Mouse (Mus musculus): ENCODE results near the gene Myb.

Gene Myb

DNA sequence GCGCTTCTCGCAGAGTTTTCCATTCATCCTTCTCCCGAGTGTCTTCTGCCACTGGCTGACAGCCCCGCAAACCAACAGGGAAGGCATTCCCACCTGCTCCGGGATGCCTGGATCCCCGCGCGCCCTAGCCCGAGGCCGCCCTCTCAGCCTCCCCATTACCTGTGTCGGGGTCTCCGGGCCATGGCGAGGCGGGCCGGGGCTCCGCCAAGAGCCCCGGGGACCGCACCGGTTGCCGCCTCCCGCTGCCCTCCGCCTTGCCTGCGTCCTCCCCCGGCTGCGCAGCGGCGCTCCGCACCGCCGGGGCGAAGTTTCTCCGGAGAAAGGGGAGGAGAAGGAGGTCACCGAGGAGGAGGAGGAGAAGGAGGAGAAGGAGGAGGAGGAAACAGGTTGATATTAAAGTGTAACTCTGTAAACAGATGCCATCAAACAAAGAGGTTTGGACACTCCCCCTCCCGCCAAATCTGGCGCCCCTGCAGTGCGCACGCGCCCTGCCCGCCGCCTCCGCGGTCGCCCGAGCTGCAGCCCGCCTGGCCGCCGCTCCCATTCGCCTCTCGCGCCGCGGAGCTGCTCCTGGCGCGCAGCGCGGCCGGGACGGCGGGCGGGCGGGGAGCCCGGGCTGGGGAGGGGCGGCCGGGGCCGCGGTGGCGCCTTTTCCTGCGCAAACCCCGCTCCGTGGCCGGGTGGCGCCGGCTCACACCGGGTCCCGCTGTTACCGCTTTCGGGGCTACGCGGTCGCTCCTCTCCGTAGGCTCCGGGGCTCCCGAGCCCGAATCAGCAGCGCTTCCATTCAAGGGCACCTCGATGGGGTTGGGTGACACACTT, at the start of gene Myb:
Gene Myb, minus strand, starts transcription at position 448 of the 822 bp plus-strand sequence.
- peak; percentile 74 to 76 for DNase-seq (ENCODE audit: low spot score in 2 of 2)

DNA sequence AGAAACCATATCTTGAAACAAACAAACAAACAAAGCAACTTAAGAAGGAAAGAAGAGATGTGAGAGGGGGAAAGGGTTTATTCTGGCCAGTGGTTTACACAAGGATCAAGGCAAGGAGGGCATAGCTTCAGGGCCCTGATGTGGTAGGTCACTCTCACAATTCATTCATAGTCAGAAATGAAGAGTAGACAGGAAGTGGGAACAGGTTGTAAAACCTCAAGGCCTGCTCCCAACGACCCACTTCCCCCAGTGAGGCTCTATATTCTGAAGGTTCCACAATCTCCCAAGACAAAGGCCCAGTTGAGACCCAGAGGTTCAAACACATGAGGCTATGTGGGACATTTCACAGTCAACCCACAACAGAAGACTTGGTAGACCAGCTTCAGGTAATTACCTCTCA, 46.6 kb upstream of the Myb start:
- no peak for DNase-seq (ENCODE audit: low spot score in 2 of 2)

DNA sequence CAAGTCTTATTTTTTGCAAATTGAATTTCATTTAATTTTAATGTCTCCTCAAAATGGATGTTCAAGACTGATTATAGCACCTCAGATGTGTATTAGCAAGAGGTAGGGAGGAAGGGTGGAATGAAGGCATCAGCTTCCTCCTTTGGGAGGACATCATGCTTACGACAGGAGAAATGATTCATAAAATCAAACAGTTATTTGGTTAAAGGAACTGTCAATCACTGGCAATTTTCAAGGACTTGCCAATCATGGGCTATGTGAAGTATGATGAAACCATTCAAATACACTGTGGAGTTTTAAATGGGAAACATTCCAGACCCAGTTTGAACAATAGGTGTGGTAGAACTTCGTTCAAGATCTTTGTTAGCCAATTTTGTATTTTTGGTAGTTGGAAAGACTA, 45.4 kb upstream of the Myb start:
- DNase-seq (ENCODE audit: low spot score in 2 of 2), result no peak

DNA sequence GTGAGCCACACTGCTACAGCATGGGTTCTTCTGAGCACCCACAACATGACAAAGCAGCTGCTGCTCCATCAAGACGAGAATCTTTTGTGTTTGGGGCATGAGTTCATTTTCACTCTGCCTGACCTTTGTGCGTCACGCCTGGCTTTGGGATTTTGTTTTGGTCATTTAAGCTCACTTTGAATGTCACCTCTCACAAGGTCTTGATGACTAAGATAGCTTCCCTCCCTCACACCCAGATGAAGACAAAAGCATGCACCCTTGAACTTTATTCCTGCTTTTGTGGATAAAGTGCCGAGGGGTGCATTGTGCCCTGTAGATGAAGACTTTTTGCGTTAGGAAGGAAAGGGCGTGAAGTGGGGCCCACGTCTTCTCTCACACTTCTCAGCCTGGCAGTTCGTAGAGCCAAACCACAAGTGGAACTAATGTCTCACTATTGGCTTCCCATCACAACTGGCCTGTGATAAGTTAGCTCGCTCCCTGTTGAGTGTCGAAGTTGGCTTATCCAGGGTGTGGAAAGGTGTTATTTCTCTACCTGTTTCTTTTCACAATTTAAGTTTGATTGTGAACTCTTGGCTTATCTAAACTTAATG, 43.8 kb upstream of the Myb start:
- DNase-seq (ENCODE audit: low spot score in 2 of 2), result no peak

DNA sequence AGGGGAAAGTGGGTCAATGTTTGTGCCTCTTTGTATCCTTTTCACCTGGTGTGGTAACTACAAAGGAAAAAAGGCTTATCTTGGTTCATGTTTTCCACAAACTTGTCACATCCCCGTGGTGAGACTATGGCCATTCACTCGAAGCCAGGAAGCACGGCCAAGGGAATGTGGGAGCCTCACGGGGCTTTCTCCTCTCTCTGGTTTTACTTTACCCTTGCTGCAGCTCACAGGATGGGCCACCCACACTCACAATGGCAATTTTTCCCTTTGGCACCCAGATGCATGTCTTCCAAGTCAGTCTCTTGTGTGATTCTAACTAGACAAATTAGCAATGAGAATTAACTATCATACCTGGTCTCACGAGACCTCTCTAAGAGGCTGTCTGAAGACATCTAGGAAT, 43.1 kb upstream of the Myb start:
- no peak for DNase-seq (ENCODE audit: low spot score in 2 of 2)

DNA sequence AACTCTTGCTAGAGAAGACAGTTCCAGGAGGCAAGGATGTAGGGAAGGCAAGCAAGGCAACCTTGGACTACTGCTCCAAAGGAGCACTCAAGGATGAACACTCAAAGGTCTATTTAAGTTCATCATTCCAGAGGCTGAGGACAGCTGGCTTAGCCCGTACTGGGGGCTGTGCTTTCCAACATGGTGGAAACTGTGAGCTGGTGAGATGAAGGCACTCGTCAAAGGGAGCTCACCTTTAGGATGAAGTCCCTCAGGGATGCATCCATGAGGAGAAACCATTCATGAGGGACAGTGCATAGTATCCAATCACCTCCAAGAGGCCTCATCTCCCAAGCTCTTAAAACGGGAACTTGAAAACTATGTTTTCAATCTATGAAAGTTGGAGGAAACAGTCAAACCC, 42.7 kb upstream of the Myb start:
- DNase-seq (ENCODE audit: low spot score in 2 of 2), result no peak

DNA sequence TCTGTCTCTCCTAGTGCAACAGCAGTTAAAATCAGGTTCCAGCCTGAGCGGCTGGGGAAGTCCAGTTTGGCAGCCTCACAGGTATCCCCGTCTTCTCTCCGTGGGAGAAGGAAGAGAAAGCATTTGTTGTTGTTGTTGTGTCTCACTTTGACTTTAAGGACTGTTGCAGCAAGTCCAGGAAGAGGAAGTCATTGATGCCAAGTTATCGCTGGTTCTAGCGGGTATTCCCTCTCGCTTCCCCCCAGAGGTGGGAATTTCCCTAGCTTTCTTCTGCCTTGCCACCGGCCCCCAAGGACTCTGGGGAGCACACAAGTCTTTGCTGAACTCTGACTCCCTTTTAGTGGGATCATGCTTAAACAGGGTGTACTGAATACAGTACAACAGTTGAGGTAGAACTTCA, 40.0 kb upstream of the Myb start:
- DNase-seq (ENCODE audit: low spot score in 2 of 2), result no peak

DNA sequence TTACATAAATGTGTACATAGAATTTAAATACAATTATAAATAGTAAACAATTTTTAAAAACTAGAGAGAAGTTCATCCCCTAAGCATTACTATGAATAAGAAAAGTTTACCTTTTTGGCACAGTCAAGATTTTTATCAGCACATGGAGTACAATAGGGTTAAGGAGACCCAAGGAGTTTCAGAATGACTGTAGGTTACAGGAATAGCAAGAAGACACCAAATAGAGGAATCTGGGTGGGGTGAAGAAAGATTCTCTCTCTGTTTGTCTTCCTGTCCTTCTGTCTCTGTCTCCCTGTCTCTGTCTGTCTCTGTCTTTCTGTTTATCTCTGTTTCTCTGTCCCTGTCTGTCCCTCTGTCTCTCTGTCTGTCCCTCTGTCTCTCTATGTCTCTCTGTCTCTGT, 39.5 kb upstream of the Myb start:
- no peak for DNase-seq (ENCODE audit: low spot score in 2 of 2)

DNA sequence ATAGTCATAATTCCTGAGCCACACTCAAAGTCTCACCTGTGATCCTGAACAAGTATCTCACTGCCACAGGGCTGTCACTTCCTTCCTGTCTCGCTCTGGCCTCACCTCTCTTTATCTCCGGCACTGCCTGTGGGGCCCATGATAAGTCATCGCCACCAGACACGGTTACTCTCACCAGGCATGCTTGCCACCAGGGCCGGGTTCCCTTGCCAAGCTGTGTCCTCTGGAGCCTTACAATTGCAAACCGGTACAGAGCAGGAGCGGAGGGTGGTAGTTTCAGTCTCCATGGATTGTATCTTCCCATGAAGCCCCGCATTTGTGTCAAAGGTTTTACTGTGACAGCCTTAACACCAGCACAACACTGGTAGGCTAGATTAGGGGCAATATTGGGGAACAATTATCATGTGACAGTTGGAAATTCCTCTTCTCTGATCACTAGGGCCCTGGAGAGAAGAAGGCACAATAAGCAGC, 35.9 kb upstream of the Myb start:
- DNase-seq (ENCODE audit: low spot score in 2 of 2), result peak; percentile 61 to 72

DNA sequence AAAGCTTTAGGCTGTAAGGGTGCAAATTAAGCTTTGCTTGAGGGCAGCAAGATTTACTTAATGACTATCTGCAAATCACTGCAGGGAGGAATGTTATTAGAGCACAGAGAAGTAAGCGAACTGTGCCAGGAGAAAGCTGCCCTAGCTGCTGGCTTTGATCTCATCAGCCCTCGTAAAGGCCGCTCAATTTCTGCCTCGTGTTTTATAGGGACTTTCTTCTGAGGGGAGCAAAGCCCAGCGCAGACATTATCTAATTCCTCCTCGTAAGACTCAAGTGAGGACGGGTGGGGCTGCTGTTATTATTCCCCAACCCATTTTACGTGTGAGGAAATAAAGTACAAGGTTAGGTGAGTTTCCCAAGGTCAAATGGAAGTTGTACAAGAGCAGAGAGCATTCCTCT, 34.8 kb upstream of the Myb start:
- no peak for DNase-seq (ENCODE audit: low spot score in 2 of 2)

DNA sequence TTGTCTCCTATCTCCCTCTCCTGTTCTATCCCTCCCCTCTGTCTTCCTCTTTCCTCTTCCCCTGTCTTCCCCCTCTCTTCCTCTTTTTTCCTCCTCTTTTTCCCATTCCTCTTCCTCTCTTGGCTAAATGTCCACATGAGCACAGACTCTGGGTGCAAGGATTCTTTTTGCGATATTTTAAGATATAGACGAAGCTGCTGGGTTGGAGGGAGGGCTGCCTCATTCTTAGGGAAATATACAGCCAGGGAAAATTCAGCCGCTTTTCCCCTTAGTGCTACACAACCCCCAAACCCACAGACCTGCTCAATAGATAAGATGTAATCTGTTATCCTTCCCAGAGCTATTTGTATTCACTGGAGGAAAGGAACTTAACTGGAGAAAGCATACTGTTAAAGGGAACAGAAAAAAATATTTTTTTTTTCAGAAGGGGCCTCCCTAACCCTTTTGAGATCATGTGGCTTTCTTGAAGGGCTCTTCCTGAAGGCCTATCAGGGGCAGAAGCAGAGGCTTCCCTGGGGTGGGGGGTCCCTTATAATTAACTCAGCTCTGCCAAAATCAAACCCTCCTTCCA, 33.2 kb upstream of the Myb start:
- DNase-seq (ENCODE audit: low spot score in 2 of 2), result no peak

DNA sequence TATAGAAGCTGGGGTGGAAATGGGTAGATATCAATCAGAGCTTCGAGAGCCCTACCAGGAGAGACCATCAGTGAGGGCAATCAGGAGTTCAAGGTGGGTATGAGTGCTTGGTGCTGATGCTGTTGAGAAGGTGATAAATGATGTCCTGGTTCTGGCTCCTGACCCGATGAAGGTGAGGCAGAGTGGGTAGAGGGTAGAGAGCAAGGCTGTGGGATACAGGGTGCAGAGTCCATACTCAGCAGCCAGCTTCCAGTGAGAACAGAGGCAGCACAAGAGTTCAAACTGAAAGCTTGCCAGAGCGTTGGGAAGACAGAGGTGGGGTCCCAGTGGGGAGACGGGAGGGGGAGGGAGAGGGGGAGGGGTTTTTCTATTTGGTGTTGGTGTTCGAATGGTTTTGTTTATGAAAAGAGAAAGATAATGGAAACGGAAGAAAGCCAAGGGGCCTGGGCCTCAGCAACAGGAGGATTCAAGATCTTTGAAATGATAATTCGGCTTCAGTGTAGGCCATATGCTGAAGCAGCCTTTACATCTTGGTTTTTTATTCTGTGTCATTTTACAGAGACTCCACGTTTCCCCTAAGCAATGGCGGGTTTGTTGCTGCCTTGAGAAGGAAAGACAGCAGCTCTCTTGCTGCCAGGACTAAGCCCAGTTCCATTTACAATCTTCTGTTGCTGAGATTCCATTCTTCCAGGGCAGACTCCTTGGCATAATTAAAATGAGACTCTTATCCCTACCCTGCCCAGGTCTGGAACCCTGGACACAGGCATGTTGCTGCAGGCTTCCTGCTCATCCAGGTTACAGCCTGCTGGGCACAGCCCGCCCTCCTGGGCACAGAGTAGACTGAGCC, 32.5 kb upstream of the Myb start:
- no peak for DNase-seq (ENCODE audit: low spot score in 2 of 2)

DNA sequence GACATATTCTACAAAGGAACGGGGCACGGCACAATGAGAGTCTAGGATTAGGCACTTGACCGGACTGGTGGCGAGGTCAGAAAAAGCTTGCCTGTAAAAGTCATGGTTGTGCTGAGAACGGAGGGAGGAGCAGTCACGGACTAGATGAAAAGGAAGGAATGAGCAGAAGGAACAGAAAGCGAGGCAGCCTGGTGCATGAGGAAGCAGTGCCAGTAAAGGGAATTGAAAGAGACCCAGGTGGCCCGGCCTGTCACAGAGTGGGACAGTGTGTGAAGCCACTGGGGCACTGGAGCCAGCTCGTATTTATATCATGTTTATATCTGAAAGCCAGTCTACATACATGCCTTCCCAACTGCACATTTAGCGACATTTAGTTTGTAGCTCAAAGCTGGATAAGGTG, 31.7 kb upstream of the Myb start:
- peak; percentile 60 to 70 for DNase-seq (ENCODE audit: low spot score in 2 of 2)

DNA sequence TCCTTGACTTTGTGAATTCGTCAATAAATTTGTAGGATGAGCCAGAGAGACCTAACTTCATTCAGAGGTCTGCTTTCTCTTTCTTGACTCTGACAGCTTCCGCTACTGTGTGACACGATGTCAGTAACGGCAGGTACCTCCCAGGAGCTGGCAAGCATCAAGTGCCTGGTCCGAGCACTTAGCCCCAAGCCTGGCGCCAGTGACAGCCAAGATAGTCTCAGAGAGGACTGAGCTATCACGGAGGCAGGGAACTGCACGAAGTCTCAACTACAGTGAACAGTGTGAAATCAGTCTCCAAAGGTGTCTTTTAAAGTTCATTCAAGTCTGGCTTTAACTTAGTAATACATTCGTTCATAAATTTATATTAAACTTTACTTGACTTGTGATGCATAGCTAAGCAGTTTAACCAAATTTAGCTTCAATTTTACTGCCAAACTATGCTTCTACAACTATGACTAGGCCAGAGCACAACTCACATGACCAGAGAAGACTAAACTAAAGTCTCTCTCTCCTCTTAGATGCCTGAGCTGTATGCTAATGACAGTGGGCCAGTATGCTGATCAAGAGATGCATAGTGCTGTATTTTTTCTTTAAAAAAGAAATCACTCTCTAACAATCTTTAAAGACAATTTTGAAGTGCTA, 29.1 kb upstream of the Myb start:
- DNase-seq (ENCODE audit: low spot score in 2 of 2), result no peak

DNA sequence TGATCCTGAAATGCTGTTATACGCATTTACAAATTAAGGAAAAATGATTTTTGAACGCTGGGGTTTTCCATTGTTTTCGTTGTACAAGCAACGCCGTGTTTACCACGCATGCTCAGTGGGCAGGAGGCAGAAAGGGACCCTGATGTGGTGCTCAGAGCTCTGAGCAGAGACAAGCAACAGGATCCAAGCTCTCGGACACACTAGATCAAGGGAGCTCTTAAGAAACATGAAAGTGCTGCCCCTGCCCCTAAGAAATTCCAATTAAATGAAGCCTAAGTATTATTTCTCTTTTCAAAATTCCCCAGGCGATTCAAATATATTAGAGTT, 28.5 kb upstream of the Myb start:
- DNase-seq (ENCODE audit: low spot score in 2 of 2), result no peak

DNA sequence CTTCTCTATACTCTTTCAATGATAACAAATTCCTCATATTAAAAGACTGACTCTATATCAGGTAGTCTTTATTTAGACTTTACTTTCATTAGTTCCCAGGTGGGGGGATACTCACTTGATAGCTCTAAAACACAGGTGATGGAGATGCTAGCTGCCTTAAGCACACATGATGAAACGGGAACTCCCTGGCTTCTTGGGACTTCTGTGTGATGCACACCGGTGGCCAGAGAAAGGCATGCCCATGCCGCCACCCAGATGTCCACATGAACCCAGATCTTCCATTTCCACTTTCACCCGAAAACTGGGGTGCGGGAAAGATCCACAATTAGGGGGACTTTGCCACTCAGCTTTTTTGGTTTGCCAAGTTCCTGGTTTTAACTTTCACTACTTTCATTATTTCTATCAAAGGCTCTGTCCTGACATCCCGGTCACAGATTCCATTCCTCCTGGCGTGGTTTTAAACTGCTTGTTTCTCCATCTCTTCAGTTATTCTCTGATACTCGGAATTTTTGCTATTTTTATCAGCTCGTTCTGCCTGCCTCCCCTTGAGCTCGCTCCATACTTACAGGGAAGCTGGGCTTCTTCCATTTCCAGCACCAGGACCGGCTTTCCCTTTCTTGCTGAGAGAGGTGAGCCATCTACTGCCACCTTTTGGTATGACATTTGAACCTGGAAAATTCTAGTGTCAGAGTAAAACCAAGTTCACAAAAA, 27.9 kb upstream of the Myb start:
- DNase-seq (ENCODE audit: low spot score in 2 of 2), result peak; percentile 55 to 64

DNA sequence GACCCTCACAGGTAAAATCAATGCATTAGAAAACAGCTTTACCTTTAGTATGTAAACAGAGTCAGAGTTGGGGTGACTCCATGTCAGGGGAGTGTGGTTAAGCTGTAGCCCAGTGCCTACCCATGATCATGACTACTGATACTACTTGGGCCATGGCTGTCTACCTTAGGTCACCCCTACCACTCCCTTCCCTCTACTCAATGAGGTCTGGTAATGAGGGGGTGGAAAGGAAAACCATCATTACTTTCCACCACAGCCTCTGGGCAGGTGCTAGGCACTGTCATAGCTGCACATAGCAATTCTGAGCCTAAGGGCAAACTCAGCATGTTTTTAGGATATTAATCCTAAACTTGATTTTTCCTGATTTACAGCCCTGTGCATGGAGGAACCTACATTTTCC, 27.1 kb upstream of the Myb start:
- peak in 1 of 2 experiments; percentile 14 for DNase-seq (ENCODE audit: low spot score in 2 of 2)

DNA sequence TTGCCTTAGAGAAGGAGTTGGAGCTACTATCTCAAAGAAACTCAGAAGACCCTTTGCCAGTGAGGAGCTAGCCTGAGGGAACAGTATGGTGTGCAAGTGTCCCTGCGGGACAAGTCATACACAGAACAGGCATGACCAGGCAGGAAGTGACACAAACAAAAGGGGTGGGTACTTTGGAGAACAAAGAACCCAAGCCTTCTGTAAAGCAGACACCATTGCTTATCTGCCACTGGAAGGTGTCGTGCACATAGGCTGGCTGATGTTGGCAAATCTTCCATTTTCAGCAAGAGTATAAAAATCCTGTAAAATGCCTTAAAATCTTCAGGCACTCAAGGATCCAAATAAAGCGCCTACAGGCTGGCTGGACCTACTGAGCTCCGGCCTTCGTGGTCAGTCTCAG, 25.9 kb upstream of the Myb start:
- peak; percentile 57 to 59 for DNase-seq (ENCODE audit: low spot score in 2 of 2)

DNA sequence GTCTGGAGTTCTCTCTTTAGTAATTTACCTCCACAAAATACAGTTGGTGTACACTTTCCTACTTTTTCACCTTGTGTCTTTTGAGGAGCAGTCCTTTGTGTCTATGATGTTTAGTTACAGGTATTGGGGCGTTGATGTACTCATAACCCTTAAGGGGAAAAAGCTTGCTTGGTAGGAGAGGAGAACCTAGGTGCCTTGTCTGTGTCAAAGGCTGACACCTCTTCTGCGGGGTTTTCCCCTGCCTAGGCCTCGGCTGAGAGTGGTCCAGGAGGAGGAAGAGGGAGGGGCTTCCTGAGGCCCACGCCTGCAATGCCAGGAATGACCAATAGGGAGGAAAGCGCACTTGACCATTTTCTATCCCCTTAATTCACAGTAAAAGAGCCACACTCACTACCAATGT, 17.9 kb upstream of the Myb start:
- peak; percentile 38 to 46 for DNase-seq (ENCODE audit: low spot score in 2 of 2)

DNA sequence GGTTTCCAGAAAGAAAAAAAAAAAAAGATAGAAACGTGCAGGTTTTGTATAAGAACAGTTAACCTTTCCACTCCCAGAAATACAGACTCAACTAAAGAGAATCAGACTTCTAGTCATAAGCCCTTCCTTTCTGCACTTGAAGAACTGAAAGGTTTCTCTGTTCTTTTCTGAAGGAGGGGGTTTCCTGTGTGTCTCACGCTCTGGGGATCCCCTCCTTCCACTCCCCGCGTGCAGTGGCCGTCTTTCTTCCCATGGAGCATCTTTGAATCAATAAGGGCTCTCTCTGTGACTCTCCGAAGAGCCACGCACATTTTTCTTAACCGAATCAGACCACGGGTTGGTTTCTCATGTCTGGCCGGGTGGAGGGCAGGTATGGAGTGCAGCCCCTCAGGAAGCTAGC, 17.5 kb upstream of the Myb start:
- DNase-seq (ENCODE audit: low spot score in 2 of 2), result no peak

DNA sequence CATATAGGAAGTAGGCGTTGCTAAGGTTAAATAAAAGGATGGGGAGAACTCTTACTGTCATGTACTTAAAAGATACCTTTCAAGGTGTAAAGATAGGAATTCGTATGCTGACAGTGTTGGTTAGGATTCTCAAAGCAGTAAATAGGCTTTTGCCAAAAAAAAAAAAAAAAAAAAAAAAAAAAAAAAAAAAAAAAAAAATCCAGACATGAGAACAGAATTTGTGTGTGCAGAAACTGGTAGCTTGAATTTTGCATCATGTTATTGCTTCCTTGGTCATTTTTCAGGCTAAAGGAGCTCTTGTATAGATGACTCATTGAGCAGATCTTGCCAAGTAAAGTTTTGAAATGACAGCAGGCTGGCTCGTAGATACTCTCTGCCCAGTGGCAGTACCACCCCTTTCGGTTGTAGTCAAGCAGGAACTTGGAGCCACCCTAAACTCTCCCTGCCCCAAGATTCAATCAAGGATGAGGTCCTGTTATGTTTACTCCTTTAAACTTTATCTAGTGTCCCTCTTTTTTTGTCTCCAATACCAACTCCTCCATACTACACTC, 11.9 kb upstream of the Myb start:
- DNase-seq (ENCODE audit: low spot score in 2 of 2), result no peak
